Mouse (Mus musculus) lung, adult 2 months (tissue): ENCODE results near the gene Cyp3a44.
"Not testable (repeated sequence)": the region's sequence is repeated elsewhere in the genome, so short reads cannot be mapped to it uniquely, and the experiment has no call there.

ENCODE experiments used
- CTCF ChIP-seq: fragments of 200-500 bp; IDR thresholded peaks from 2 replicates; pipeline ENCODE4 v1.5.1; 2011; ENCODE audit warnings: mild to moderate bottlenecking, low read length, control low read depth; ENCODE audit not compliant: insufficient read depth
- POLR2A ChIP-seq: fragments of 200-500 bp; IDR thresholded peaks from 2 replicates; pipeline ENCODE4 v1.6.1; 2011; ENCODE audit warnings: low read depth, mild to moderate bottlenecking, control low read depth, low read length, borderline replicate concordance; ENCODE audit errors: extremely low read depth

DNA sequence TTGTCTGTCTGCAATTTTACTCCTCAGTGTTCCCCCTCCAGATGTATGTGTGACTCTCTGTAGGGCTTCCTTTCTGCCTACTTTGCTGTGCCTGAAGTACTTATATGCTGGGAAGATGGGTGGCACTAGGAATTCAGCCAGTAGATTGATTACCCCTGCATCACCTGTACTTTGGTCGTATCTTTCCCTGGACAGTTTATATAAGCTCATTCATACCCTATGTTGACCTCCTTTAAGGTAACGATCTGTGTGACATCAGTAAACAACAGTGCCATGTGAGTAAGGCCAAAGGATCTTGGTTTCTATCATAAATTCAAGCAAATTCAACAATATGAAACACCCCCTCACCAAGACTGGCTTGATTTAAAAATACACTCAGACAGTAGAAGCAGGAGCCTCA, at the start of gene Cyp3a44:
- TF ChIP-seq POLR2A, CTCF: not testable (repeated sequence)
